Mouse (Mus musculus): ENCODE measurements around the gene Fgfr2.

GRCm38 (mm10) chr7:131371470-131371860, 1751.7 kb downstream of the Fgfr2 start:
- no peak for TF ChIP-seq CTCF (IDR thresholded peaks at IDR 0.05; ENCODE audit: borderline replicate concordance, extremely low read depth, insufficient read depth, insufficient read length)
- no peak for TF ChIP-seq POLR2A (IDR thresholded peaks at IDR 0.05; ENCODE audit: borderline replicate concordance, extremely low read depth, insufficient read depth, insufficient read length, poor library complexity, severe bottlenecking)

Measured in brain, embryonic 14.5 days (tissue).